Mouse (Mus musculus): ENCODE results near the gene Olfr1462. TPM values are rescaled to one million over a fixed set of nuclear protein-coding genes. Genes with fewer than 3 reads are reported as not detected.

Gene Olfr1462
- not detected in 2 replicates for polyA plus RNA-seq (2012)

GRCm38 (mm10) chr19:13185434-13185833, at the start of gene Olfr1462:
Gene Olfr1462, plus strand, starts transcription at chr19:13185734.

GRCm38 (mm10) chr19:13149449-13149848, 36.1 kb upstream of the Olfr1462 start, which contains the start of gene Olfr1459:
Gene Olfr1459, minus strand, starts transcription at chr19:13149549.

GRCm38 (mm10) chr19:13162700-13163099, 22.8 kb upstream of the Olfr1462 start, which contains the start of gene Olfr1461:
Gene Olfr1461, plus strand, starts transcription at chr19:13163000.

GRCm38 (mm10) chr19:13231028-13231427, 45.5 kb downstream of the Olfr1462 start, which contains the start of gene Olfr1463:
Gene Olfr1463, plus strand, starts transcription at chr19:13231328.

Other genes with a start within 250 kb of the Olfr1462 start
- gene Olfr1450, start 235.5 kb upstream of the Olfr1462 start, polyA plus RNA-seq (2012) = not detected in 2 replicates
- not detected in 2 replicates for gene Olfr1451, start 190.7 kb upstream of the Olfr1462 start, polyA plus RNA-seq (2012)
- not detected in 2 replicates for gene Olfr1453, start 157.4 kb upstream of the Olfr1462 start, polyA plus RNA-seq (2012)
- gene Olfr1454, start 125.1 kb upstream of the Olfr1462 start, polyA plus RNA-seq (2012) = not detected in 2 replicates
- gene Olfr1457, start 87.8 kb upstream of the Olfr1462 start, polyA plus RNA-seq (2012) = not detected in 2 replicates
- gene Olfr1458, start 79.0 kb upstream of the Olfr1462 start, polyA plus RNA-seq (2012) = not detected in 2 replicates
- gene Olfr1459, start 36.2 kb upstream of the Olfr1462 start, polyA plus RNA-seq (2012) = not detected in 2 replicates
- gene Olfr1461, start 22.7 kb upstream of the Olfr1462 start, polyA plus RNA-seq (2012) = not detected in 2 replicates
- gene Olfr1463, start 45.6 kb downstream of the Olfr1462 start, polyA plus RNA-seq (2012) = not detected in 2 replicates
- not detected in 2 replicates for gene Olfr1465, start 129.8 kb downstream of the Olfr1462 start, polyA plus RNA-seq (2012)
- not detected in 2 replicates for gene Olfr1466, start 153.1 kb downstream of the Olfr1462 start, polyA plus RNA-seq (2012)
- 0.04 and 0.11 TPM in 2 replicates for gene Olfr1467, start 176.5 kb downstream of the Olfr1462 start, polyA plus RNA-seq (2012)
- gene Olfr1469, start 222.1 kb downstream of the Olfr1462 start, polyA plus RNA-seq (2012) = not detected in 2 replicates

Data from megakaryocyte-erythroid progenitor cell, adult 5 weeks (primary cell).